Mouse (Mus musculus) heart, adult 2 months (tissue): ENCODE data around the gene Pign. TPM values are rescaled to one million over a fixed set of nuclear protein-coding genes. Genes with fewer than 3 reads are reported as not detected.

Source experiments
- DNase-seq, 2 experiments: peaks; one replicate each; pipeline ENCODE4 v3.0.0; 2021
- H3K27ac ChIP-seq: fragments of 200-600 bp; 2 replicates; pipeline ENCODE4 v1.8.1; 2022
- H3K27me3 ChIP-seq: fragments of 200-500 bp; 2 replicates; pipeline ENCODE4 v1.6.1; 2012; ENCODE audit warnings: mild to moderate bottlenecking, low read length, inconsistent platforms, mixed read lengths; ENCODE audit not compliant: control insufficient read depth, insufficient read depth
- H3K36me3 ChIP-seq: fragments of 200-500 bp; 2 replicates; pipeline ENCODE4 v1.6.1; 2012; ENCODE audit warnings: low read length, inconsistent platforms; ENCODE audit not compliant: control insufficient read depth, insufficient read depth
- H3K4me1 ChIP-seq: fragments of 200-500 bp; 2 replicates; pipeline ENCODE4 v1.6.1; 2011; ENCODE audit warnings: low read length; ENCODE audit not compliant: control insufficient read depth, insufficient read depth
- H3K4me3 ChIP-seq: fragments of 200-600 bp; 2 replicates; pipeline ENCODE4 v1.8.1; 2022
- H3K79me2 ChIP-seq: fragments of 200-500 bp; replicated peaks from 2 replicates; pipeline ENCODE4 v1.6.1; 2012; ENCODE audit warnings: mild to moderate bottlenecking, inconsistent platforms, low read length, moderate library complexity, mixed read lengths; ENCODE audit not compliant: control insufficient read depth, insufficient read depth
- H3K9ac ChIP-seq: fragments of 200-500 bp; 2 replicates; pipeline ENCODE4 v1.6.1; 2012; ENCODE audit warnings: low read depth, mild to moderate bottlenecking, control low read depth, inconsistent platforms, low read length, mixed read lengths
- CTCF ChIP-seq: fragments of 200-600 bp; IDR thresholded peaks from 2 replicates; pipeline ENCODE4 v1.8.1; 2022; ENCODE audit warnings: antibody characterized with exemption, mild to moderate bottlenecking, moderate library complexity
- EP300 ChIP-seq: fragments of 200-500 bp; IDR thresholded peaks from 2 replicates; pipeline ENCODE4 v1.6.1; 2011; ENCODE audit warnings: low read depth, low read length, control low read depth; ENCODE audit not compliant: insufficient read depth
- POLR2A ChIP-seq: fragments of 200-500 bp; IDR thresholded peaks from 2 replicates; pipeline ENCODE4 v1.6.1; 2011; ENCODE audit warnings: mild to moderate bottlenecking, low read depth, low read length, control low read depth; ENCODE audit not compliant: insufficient read depth
- WGBS: fragments of 180-500 bp; shearing (Covaris S2); methylation state at CpG from one replicate; pipeline ENCODE4 v1.1.7; 2018; 5-methylcytosine and 5-hydroxymethylcytosine counted together
- intact Hi-C: fragments of 180-260 bp; cut with DNase I; formaldehyde crosslinking; loops from one replicate; pipeline ENCODE4 v1.15.1; 2025
- polyA plus RNA-seq: library from polyadenylated mRNA; depleted of rRNA; stranded (reverse); fragments of >200 nt; gene quantifications from 2 replicates; pipeline ENCODE4 v1.2.3, GENCODE M21; 2012
- total RNA-seq, 2 experiments: library from RNA; stranded (reverse); gene quantifications; 2 replicates each; pipeline ENCODE4 v1.2.3; 2021

The Pign gene
- total and polyA plus RNA-seq, 3 experiments = 12.5 to 18.9 (median 13.4) TPM

DNA sequence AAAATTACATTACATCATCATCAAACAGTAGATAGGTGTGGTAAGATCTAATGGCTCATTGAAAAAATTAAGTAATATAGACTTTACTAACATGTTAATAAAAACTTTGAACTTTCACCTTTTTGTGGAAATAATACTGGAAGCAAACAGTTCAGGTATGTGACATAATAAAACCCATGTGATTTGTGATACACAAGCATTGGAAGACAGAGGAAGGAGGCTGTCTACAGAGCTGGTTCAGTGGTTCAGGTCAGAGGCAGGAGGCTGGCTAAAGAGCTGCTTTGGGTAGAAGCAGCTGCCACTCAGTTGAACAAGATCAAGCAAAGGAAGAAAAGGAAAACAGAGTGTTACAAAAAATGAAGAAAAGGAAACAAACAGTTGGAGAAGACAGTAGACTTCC is 107.4 kb downstream of the Pign start:
- Histone ChIP-seq H3K9ac (no peak overlapping the region), H3K27ac (no peak overlapping the region), H3K79me2 (no peaks in the 10 kb centered on the region), H3K27me3 (no peaks in the 10 kb centered on the region), H3K4me3 (no peak overlapping the region), H3K36me3 (no peaks in the 10 kb centered on the region), H3K4me1 (no peaks in the 10 kb centered on the region)
- no peak for TF ChIP-seq CTCF
- no peak for TF ChIP-seq POLR2A
- no peak for TF ChIP-seq EP300
- intact Hi-C loops = no loop called here
- no peak for DNase-seq

GRCm38 (mm10) chr1:105555192-105555718 is 108.2 kb downstream of the Pign start:
- no peak for TF ChIP-seq POLR2A
- no peak for TF ChIP-seq CTCF
- no peak for TF ChIP-seq EP300
- 40% methylated on average over 1 of the region's 1 CpGs for whole genome bisulfite sequencing

GRCm38 (mm10) chr1:105553130-105553529 is 110.3 kb downstream of the Pign start:
- H3K79me2 ChIP-seq = no peaks in the 10 kb centered on the region
- no peaks in the 10 kb centered on the region for H3K4me1 ChIP-seq
- H3K9ac ChIP-seq = no peak overlapping the region
- WGBS = 93% methylated on average over 3 of the region's 3 CpGs
- intact Hi-C loops = no loop called here
- no peak for TF ChIP-seq POLR2A
- TF ChIP-seq EP300 = no peak
- TF ChIP-seq CTCF = no peak
- H3K36me3 ChIP-seq = no peaks in the 10 kb centered on the region
- H3K4me3 ChIP-seq = no peak overlapping the region
- H3K27me3 ChIP-seq = no peaks in the 10 kb centered on the region
- no peak for DNase-seq
- no peak overlapping the region for H3K27ac ChIP-seq

More at GRCm38 (mm10) chr1:105555192-105555718, 108.2 kb downstream of the Pign start:
- H3K79me2 ChIP-seq = no peaks in the 10 kb centered on the region
- no peak for DNase-seq
- no peaks in the 10 kb centered on the region for H3K36me3 ChIP-seq
- no peak overlapping the region for H3K27ac ChIP-seq
- H3K27me3 ChIP-seq = no peaks in the 10 kb centered on the region
- no peaks in the 10 kb centered on the region for H3K4me1 ChIP-seq
- H3K9ac ChIP-seq = no peak overlapping the region
- no peak overlapping the region for H3K4me3 ChIP-seq
- intact Hi-C loops = no loop called here

DNA sequence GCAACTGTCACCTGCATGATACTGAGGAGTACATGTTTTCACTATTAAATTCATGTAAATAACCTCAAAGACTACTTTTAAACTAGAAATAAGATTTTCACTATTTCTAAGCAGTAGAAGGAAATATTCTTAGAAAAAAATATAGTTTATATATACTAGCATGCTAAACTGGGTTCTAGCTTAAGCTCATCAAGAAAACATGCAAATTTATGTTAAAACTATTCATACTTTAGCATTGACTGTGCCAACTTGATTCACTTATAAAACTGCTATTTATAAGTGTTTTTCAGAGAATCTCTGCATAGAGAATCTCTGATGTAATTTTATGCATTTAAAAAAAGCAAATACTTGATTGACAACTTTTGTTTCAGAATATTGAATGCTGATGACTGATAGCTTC is 113.3 kb downstream of the Pign start:
- intact Hi-C loops = no loop called here
- H3K27ac ChIP-seq = no peak overlapping the region
- H3K4me1 ChIP-seq = no peaks in the 10 kb centered on the region
- H3K9ac ChIP-seq = no peak overlapping the region
- H3K4me3 ChIP-seq = no peak overlapping the region
- no peak for DNase-seq
- no peak for TF ChIP-seq CTCF
- no peak for TF ChIP-seq POLR2A
- TF ChIP-seq EP300 = no peak
- H3K36me3 ChIP-seq = no peaks in the 10 kb centered on the region
- no peaks in the 10 kb centered on the region for H3K79me2 ChIP-seq
- H3K27me3 ChIP-seq = no peaks in the 10 kb centered on the region

GRCm38 (mm10) chr1:105549648-105550047 is 113.8 kb downstream of the Pign start:
- H3K9ac ChIP-seq = no peak overlapping the region
- DNase-seq = no peak
- no peaks in the 10 kb centered on the region for H3K4me1 ChIP-seq
- H3K36me3 ChIP-seq = no peaks in the 10 kb centered on the region
- no peak overlapping the region for H3K4me3 ChIP-seq
- 89% methylated on average over 4 of the region's 4 CpGs for WGBS
- TF ChIP-seq CTCF (no peak), EP300 (no peak), POLR2A (no peak)
- no peaks in the 10 kb centered on the region for H3K27me3 ChIP-seq
- no peaks in the 10 kb centered on the region for H3K79me2 ChIP-seq
- intact Hi-C loops = no loop called here
- H3K27ac ChIP-seq = no peak overlapping the region

DNA sequence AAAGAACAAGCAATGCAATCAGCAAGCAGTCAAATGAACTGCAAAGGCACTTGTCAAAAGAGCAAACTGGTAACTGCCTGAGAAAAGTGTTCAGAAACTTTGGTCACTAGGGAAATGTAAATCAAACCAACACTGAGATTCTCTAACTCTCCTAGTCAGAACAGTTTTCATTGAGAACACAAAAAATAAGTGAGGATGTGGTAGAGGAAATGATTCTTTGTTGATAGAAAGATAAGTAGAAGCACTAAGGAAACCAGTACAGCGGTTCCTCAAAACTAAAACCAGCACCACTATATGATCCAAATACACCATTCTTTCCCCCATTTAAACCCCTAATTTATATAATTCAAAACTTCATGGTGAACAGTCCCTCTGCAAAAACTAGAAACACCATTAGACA is 120.4 kb downstream of the Pign start:
- intact Hi-C loops = no loop called here
- TF ChIP-seq CTCF (no peak), EP300 (no peak), POLR2A (no peak)
- Histone ChIP-seq H3K36me3 (peaks cover 2% of the 10 kb centered on the region; the same call in 1 of the 2 replicates), H3K27ac (no peak overlapping the region), H3K4me3 (no peak overlapping the region), H3K79me2 (no peaks in the 10 kb centered on the region), H3K27me3 (no peaks in the 10 kb centered on the region), H3K4me1 (no peaks in the 10 kb centered on the region), H3K9ac (no peak overlapping the region)
- 56% methylated on average over 1 of the region's 1 CpGs for WGBS
- DNase-seq = no peak
